Comparison of ENCODE assay signal across 7 mouse cellular contexts in genomic region chr6:124904161-124904981, GRCm38 (mm10). TPM values are rescaled to one million over a fixed set of nuclear protein-coding genes. Genes with fewer than 3 reads are reported as not detected.
DNase-seq lines count a peak whose midpoint lies in the region; ATAC-seq and TF ChIP-seq lines count a peak whose summit lies in the region.

No protein-coding gene starts in this region.

- peak overlapping the region; percentile 40 for H3K4me3 ChIP-seq in hindbrain, embryonic 16.5 days (ENCODE audit: low read length)
- peak overlapping the region; percentile 48 for H3K4me3 ChIP-seq in left cerebral cortex, adult 2 months
- H3K4me3 ChIP-seq in macrophage (ENCODE audit: inconsistent target) = peak overlapping the region; percentile 26

- ATAC-seq in hindbrain, embryonic 16.5 days = peak; percentile 80

- TF ChIP-seq CTCF in left cerebral cortex, adult 2 months (IDR thresholded peaks at IDR 0.05) = peak; percentile 61

- intact Hi-C loops in left cerebral cortex, adult 2 months (cut with DNase I) = loop anchor here (1.0 to 5.0 kb wide), 4 partner anchors 13 to 178 kb away; no protein-coding TSS in a partner anchor

- no peaks in the 10 kb centered on the region for H3K79me2 ChIP-seq in macrophage (ENCODE audit: inconsistent target)

- H3K9ac ChIP-seq in hindbrain, embryonic 16.5 days (ENCODE audit: low read depth, low read length) = peak overlapping the region; percentile 71

- no peaks in the 10 kb centered on the region for H3K9me3 ChIP-seq in hindbrain, embryonic 16.5 days (ENCODE audit: control insufficient read depth, low read length)

- peak overlapping the region; percentile 80 for H3K4me2 ChIP-seq in hindbrain, embryonic 16.5 days (ENCODE audit: low read length)

- H3K36me3 ChIP-seq in hindbrain, embryonic 16.5 days (ENCODE audit: control insufficient read depth, insufficient read depth, low read length) = no peaks in the 10 kb centered on the region
- H3K36me3 ChIP-seq in macrophage (ENCODE audit: inconsistent target) = no peaks in the 10 kb centered on the region

- peak overlapping the region; percentile 97 for H3K27ac ChIP-seq in hindbrain, embryonic 16.5 days (ENCODE audit: low read depth, low read length)
- peak overlapping the region; percentile 97 for H3K27ac ChIP-seq in left cerebral cortex, adult 2 months
- H3K27ac ChIP-seq in macrophage = peak overlapping the region; percentile 90

- WGBS in hindbrain, embryonic 16.5 days = 5% methylated on average over 24 of the region's 24 CpGs
- 44% methylated on average over 24 of the region's 24 CpGs for WGBS in macrophage (ENCODE audit: missing documents)

- peaks cover 13% of the 10 kb centered on the region for H3K4me1 ChIP-seq in hindbrain, embryonic 16.5 days (ENCODE audit: control insufficient read depth, insufficient read depth, low read depth, low read length)

- no peaks in the 10 kb centered on the region for H3K27me3 ChIP-seq in hindbrain, embryonic 16.5 days (replicated peaks; ENCODE audit: control insufficient read depth, insufficient read depth, low read length)

- DNase-seq in adrenal gland, adult 8-10 months = peak; percentile 55
- DNase-seq in cerebellum, postnatal 36 days = peak; percentile 70 to 79
- peak; percentile 62 to 85 for DNase-seq in frontal cortex, postnatal 36 days (ENCODE audit: low spot score in 2 of 2)
- peak; percentile 68 to 76 for DNase-seq in left cerebral cortex, adult 2 months (ENCODE audit: extremely low spot score in 1 of 2, low spot score in 2 of 2)
- peak; percentile 67 to 81 for DNase-seq in right cerebral cortex, postnatal 36 days (ENCODE audit: low spot score in 2 of 2)

RNA-seq across cellular contexts. Expression of gene Lag3, which starts 7.1 kb away (rescaled TPM):
- total RNA-seq in adrenal gland, adult 8-10 months (2022) = 1 to 10 TPM; 1.1 to 2.7 (median 1.2) TPM
- polyA plus RNA-seq in hindbrain, embryonic 16.5 days (2015; fragmentation: Nextera tagmentation; extraction: Ambion mirVana) = 3.0 and 3.6 TPM in 2 replicates
- total RNA-seq in left cerebral cortex, adult 2 months (2021) = 1 to 10 TPM; 2.1 to 3.1 TPM
- total RNA-seq in macrophage (2018; cell fraction: chromatin; rRNA removed) = 10 to 100 TPM in 4 of 26 experiments, 1 to 10 TPM in 22; 1.3 to 20.8 (median 4.7) TPM
- total RNA-seq in macrophage (2018; cell fraction: cytosol; rRNA removed) = 1 to 10 TPM in 25 of 26 experiments, under 1 TPM in 1; 0.95 to 8.6 (median 2.9) TPM
- 10 to 100 TPM in 15 of 26 experiments, 1 to 10 TPM in 11; 2.1 to 34.0 (median 11.5) TPM for total RNA-seq in macrophage (2018; cell fraction: nucleus; rRNA removed)
- polyA plus RNA-seq in macrophage (2018) = 1.5 to 1.8 TPM (median 1.5 TPM) in 3 replicates

RNA-seq across cellular contexts. Expression of gene Ptms, which starts 15.5 kb away (rescaled TPM):
- 100 to 1,000 TPM; 741 to 843 (median 768) TPM for total RNA-seq in adrenal gland, adult 8-10 months (2022)
- 609 and 678 TPM in 2 replicates for polyA plus RNA-seq in hindbrain, embryonic 16.5 days (2015; fragmentation: Nextera tagmentation; extraction: Ambion mirVana)
- 100 to 1,000 TPM; 845 to 926 TPM for total RNA-seq in left cerebral cortex, adult 2 months (2021)
- 100 to 1,000 TPM in 24 of 26 experiments, 10 to 100 TPM in 2; 64.6 to 536 (median 324) TPM for total RNA-seq in macrophage (2018; cell fraction: chromatin; rRNA removed)
- 1,000 to 10,000 TPM; 1,151 to 2,439 (median 1,695) TPM for total RNA-seq in macrophage (2018; cell fraction: cytosol; rRNA removed)
- 1,000 to 10,000 TPM in 7 of 26 experiments, 100 to 1,000 TPM in 19; 360 to 1,431 (median 727) TPM for total RNA-seq in macrophage (2018; cell fraction: nucleus; rRNA removed)
- polyA plus RNA-seq in macrophage (2018) = 540 to 1,227 TPM (median 1,212 TPM) in 3 replicates

RNA-seq across cellular contexts. Expression of gene Cd4, which starts 16.4 kb away (rescaled TPM):
- total RNA-seq in adrenal gland, adult 8-10 months (2022) = under 1 TPM; 0.40 to 0.83 (median 0.46) TPM
- polyA plus RNA-seq in hindbrain, embryonic 16.5 days (2015; fragmentation: Nextera tagmentation; extraction: Ambion mirVana) = 0.26 and 0.27 TPM in 2 replicates
- 1 to 10 TPM; 2.0 to 4.6 TPM for total RNA-seq in left cerebral cortex, adult 2 months (2021)
- 10 to 100 TPM in 18 of 26 experiments, 1 to 10 TPM in 8; 2.5 to 44.4 (median 21.1) TPM for total RNA-seq in macrophage (2018; cell fraction: chromatin; rRNA removed)
- total RNA-seq in macrophage (2018; cell fraction: cytosol; rRNA removed) = 100 to 1,000 TPM in 2 of 26 experiments, 10 to 100 TPM in 24; 45.5 to 121 (median 68.1) TPM
- 100 to 1,000 TPM in 11 of 26 experiments, 10 to 100 TPM in 15; 14.7 to 155 (median 90.6) TPM for total RNA-seq in macrophage (2018; cell fraction: nucleus; rRNA removed)
- 49.3 to 211 TPM (median 83.5 TPM) in 3 replicates for polyA plus RNA-seq in macrophage (2018)

RNA-seq across cellular contexts. Expression of gene Mlf2, which starts 26.8 kb away (rescaled TPM):
- 100 to 1,000 TPM; 277 to 296 (median 287) TPM for total RNA-seq in adrenal gland, adult 8-10 months (2022)
- 574 and 587 TPM in 2 replicates for polyA plus RNA-seq in hindbrain, embryonic 16.5 days (2015; fragmentation: Nextera tagmentation; extraction: Ambion mirVana)
- total RNA-seq in left cerebral cortex, adult 2 months (2021) = 100 to 1,000 TPM; 617 to 624 TPM
- 100 to 1,000 TPM in 3 of 26 experiments, 10 to 100 TPM in 23; 17.4 to 116 (median 64.8) TPM for total RNA-seq in macrophage (2018; cell fraction: chromatin; rRNA removed)
- 100 to 1,000 TPM; 202 to 285 (median 260) TPM for total RNA-seq in macrophage (2018; cell fraction: cytosol; rRNA removed)
- total RNA-seq in macrophage (2018; cell fraction: nucleus; rRNA removed) = 100 to 1,000 TPM in 15 of 26 experiments, 10 to 100 TPM in 11; 48.2 to 153 (median 112) TPM
- polyA plus RNA-seq in macrophage (2018) = 179 to 203 TPM (median 199 TPM) in 3 replicates

RNA-seq across cellular contexts. Expression of gene Gpr162, which starts 40.6 kb away (rescaled TPM):
- total RNA-seq in adrenal gland, adult 8-10 months (2022) = 1 to 10 TPM in 3 of 4 experiments, under 1 TPM in 1; 0.32 to 2.2 (median 1.6) TPM
- 30.9 and 32.9 TPM in 2 replicates for polyA plus RNA-seq in hindbrain, embryonic 16.5 days (2015; fragmentation: Nextera tagmentation; extraction: Ambion mirVana)
- total RNA-seq in left cerebral cortex, adult 2 months (2021) = 100 to 1,000 TPM; 231 to 248 TPM
- total RNA-seq in macrophage (2018; cell fraction: chromatin; rRNA removed) = 100 to 1,000 TPM in 12 of 26 experiments, 10 to 100 TPM in 14; 15.9 to 245 (median 96.3) TPM
- total RNA-seq in macrophage (2018; cell fraction: cytosol; rRNA removed) = 100 to 1,000 TPM in 22 of 26 experiments, 10 to 100 TPM in 4; 80.6 to 184 (median 135) TPM
- 100 to 1,000 TPM in 22 of 26 experiments, 10 to 100 TPM in 4; 50.7 to 342 (median 209) TPM for total RNA-seq in macrophage (2018; cell fraction: nucleus; rRNA removed)
- polyA plus RNA-seq in macrophage (2018) = 20.0 to 195 TPM (median 70.2 TPM) in 3 replicates

Comparison
In these comparisons a context has a peak if more than half of its experiments do, and no peak if none do; other contexts are left out.
1. Peak in every context shown above with its lines: DNase-seq, ATAC-seq, H3K4me3 ChIP-seq and H3K27ac ChIP-seq.